Mouse (Mus musculus) liver, postnatal 0 days (tissue): ENCODE measurements around the gene Fanca.

ENCODE experiments used
- CTCF ChIP-seq: sonication (generic); IDR thresholded peaks from 2 replicates; pipeline ENCODE4 v1.5.1; 2016; ENCODE audit warnings: antibody characterized with exemption, low read depth
- EP300 ChIP-seq: IDR thresholded peaks from 2 replicates; pipeline ENCODE4 v1.6.1; 2016; ENCODE audit warnings: antibody characterized with exemption, low read depth, mild to moderate bottlenecking

- TF ChIP-seq EP300 (no peak), CTCF (no peak)
Observed at GRCm38 (mm10) chr8:123298301-123298700, 20.1 kb downstream of the Fanca start.
